Mouse (Mus musculus) C2C12 (cell line): ENCODE measurements around the gene Stxbp1.

Source experiments
- CEBPB ChIP-seq: IDR thresholded peaks from one replicate; pipeline ENCODE4 v1.6.1; 2011; ENCODE audit warnings: low read depth, mild to moderate bottlenecking, control low read depth, moderate library complexity
- CTCF ChIP-seq: IDR thresholded peaks from one replicate; pipeline ENCODE4 v1.5.1; 2011; ENCODE audit not compliant: control insufficient read depth, insufficient read depth, insufficient read length
- FOSL1 ChIP-seq: IDR thresholded peaks from one replicate; pipeline ENCODE4 v1.8.0; 2011; ENCODE audit warnings: mild to moderate bottlenecking, low read length; ENCODE audit not compliant: poor library complexity, insufficient read depth, severe bottlenecking
- MAX ChIP-seq: IDR thresholded peaks from one replicate; pipeline ENCODE4 v1.6.1; 2011; ENCODE audit warnings: mild to moderate bottlenecking, control low read depth
- MYOD1 ChIP-seq: IDR thresholded peaks from one replicate; pipeline ENCODE4 v1.6.1; 2011; ENCODE audit warnings: low read depth; ENCODE audit not compliant: control insufficient read depth, insufficient read length
- USF1 ChIP-seq: IDR thresholded peaks from one replicate; pipeline ENCODE4 v1.6.1; 2011; ENCODE audit warnings: low read depth, mild to moderate bottlenecking, control low read depth, moderate library complexity

DNA sequence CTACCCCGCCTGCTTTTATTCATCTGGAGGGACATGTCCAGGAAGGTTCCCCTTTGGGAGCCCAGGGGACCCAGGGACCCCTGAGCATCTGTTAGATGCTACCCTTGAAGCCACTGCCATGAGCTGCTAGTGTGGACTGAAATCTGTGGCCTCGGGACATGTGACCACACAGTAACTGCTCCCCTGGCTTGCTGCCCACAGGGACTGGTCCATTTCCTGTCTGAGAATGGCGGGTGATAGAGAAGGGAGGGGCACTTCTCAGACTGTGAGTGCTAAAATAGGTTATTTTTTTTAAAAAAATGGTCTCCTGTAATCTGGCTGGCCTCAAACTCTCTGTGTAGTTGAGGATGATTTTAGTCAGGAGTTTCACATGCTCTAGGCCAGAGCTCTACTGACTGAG lies 34.7 kb upstream of the Stxbp1 start:
- no peak for TF ChIP-seq CTCF
- peak; percentile 97 for TF ChIP-seq USF1
- TF ChIP-seq MAX, result peak; percentile 89
- no peak for TF ChIP-seq CEBPB
- TF ChIP-seq MYOD1, result no peak
- TF ChIP-seq FOSL1, result no peak
